Mouse (Mus musculus): ENCODE results near the gene Inha.

Inha gene

DNA sequence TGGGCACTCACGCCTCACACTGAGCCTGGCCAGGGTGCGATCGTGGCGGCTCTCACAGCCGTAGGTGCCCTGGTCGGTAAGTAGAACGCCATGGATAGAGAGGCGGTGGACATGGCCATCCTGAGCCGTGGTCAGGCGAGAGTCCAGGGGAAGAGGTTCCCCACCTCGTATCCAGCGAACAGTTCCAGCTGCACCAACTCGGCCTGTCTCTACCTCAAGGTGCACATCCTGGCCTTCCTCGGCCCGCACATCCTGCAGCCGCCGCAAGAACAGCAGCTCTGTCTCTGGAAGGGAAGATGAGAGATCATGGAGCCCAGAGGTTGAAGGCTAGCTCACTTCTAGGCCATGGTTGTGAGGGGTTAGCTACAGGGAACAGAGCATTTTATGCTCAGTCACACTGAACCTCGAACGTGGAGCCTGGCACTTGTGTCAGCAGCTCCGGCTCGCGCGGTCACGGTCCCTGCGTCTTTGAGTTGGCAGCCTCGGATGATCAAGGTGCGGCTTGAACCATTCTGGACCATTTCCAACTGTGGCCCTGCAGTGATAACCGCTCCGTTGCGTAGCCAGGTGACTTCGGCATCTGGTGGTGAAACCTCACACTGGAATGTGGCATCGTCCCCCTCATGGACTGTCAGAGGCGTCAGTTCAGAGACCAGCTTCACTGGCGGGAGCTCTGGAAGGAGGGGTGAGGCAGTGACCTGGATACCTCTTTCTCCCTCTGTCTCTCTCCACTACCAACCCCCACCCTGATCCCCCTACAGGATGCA, 15.9 kb upstream of the Inha start:
- no peak for DNase-seq (ENCODE audit: low read depth, low spot score)

DNA sequence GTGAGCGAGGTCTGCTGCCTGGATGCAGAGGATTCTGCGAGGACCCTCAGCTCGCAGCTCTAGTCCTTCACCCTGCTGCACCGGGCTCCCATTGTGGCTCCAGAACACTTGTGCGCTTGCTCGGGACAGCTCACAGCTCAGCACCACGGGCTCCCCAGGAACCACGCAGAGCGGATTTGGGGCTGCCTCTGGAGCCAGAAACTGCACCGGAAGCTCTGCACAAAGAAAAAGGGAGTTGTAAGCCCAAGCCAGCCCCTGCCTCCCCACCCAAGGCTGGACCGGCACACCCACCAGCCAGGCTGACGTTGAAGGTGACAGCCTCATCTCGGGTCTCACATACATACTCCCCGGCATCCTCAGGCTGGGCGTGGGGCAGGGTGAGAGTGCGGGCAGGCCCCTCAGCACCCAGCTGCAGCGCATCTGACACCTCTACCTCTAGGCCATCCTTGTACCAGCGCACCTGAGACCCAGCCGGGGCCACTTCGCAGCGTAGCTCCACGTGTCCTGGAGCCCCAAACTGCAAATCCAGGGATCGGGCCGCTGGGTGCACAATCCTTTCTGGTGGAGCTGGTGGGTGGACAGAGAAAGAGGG, 14.2 kb upstream of the Inha start:
- peak; percentile 54 for DNase-seq (ENCODE audit: low read depth, low spot score)

DNA sequence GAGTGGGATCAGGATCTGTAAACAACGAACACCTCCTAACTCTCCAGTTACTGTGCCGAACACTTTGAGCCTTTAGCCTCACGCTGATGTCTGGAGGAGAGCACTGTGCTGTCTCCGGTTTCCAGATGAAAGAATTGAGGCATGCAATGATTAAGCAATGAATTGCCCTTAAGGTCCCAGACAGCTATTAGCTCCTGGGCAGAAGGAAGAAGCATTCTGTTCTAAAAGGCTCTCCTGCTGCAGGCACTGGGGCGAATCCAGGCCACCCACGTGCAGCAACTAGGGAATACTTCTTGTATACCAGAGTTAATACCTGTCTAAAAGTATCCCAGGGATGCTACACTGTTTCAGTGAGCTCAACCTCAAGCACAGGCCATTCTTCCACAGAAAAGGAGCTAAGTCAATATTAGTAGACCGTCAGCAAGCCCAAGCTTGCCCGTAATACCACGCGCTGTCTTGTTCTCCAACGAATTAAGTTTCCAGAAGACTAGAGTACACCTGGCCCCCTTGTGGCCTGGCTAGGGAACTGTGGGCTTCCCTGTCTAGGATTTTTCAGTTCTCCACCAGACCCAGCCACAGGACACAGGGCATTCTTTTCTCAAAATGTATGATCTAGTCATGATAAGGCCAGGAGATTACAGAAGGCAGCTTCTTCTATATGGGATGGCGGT, 11.9 kb upstream of the Inha start:
- peak; percentile 81 for DNase-seq (ENCODE audit: low read depth, low spot score)

DNA sequence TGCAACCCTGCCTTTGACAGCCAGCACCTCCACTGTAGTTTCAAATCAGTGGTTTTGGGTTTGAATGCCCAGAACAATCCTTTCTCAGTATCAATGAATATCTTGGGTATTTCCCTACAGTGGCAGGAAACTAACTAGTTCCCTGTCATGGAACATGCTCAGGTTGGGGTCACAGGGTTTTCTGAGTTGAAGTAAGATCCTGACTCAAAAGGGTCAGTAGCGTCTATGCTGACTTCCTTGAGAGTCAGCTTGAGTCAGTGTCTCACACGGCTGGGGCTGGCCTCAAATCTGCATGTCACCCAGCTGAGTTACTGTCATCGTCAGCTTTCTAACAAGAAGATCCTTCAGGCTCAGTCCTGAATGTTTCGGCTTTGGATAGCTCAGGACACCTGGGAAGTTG, 8.0 kb upstream of the Inha start:
- no peak for DNase-seq (ENCODE audit: low read depth, low spot score)

DNA sequence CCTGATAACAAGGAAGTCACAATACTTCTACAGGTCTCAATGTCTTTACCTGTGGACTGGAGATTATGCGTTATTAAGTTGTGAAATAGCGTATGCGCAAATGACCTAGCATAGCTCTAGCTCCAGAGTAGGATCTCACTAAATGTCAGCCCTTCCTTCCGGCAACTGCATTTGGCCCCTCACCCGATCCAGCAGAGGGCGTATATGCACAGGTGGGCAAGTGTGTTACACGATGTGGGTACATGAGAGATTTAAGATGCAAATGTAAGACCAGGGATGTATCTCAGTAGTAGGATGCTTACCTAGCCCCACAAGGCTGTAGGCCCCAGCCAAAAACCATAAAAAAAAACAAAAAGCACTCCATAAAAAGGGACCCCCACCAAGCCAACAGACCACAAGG, 7.4 kb upstream of the Inha start:
- DNase-seq (ENCODE audit: low read depth, low spot score), result peak; percentile 76

DNA sequence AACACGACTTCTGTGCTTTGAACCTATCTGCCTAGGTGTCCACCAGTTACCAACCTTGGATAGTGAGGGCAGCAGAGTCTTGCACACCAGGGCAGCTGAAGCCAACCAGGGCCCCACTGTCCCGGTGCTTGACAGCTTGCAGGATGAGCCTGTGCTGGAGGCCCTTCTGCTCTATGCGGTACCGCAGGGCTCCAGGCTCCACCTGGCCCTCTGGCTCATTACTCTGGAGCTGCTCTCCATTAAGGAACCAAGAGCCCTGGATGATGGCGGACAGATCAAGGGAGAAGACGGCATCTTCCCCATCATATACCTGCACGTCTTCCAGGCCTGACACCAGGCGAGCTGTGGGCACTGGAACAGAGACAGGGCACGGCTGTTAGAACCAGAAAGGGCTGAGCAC, 5.0 kb upstream of the Inha start:
- no peak for DNase-seq (ENCODE audit: low read depth, low spot score)

DNA sequence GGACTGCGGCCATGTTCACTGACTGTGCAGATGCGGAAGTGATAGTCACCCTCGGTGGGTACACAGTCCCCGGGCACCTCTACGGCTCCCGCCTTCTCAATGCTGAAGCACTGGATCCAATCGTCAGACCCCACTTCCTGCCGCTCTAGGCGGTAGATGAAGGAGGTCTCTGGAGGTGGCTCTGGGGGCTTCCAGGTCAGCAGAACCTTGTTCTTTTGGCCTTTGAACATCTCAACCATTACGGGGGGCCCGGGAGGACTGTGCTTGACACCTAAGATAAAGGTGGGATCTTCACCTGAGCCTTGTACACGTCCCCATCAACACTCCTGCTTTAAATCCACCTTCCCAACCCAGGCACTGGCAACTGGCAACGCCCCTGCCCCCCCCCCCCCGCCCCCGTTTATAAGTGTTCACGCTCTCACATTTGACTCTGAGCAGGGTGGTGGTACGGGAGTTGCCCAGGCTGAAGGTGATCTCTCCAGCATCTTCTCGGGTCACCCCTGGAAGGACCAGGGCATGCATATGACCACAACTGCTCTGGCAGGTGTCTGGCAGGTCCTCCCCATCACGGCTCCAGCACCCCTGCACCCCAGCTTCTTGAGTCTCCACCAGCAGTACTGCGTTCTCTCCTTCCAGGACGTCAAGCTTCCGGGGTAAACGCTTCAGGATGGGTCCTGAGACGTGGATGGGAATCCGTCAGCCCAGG, 3.8 kb upstream of the Inha start:
- no peak for DNase-seq (ENCODE audit: low read depth, low spot score)

DNA sequence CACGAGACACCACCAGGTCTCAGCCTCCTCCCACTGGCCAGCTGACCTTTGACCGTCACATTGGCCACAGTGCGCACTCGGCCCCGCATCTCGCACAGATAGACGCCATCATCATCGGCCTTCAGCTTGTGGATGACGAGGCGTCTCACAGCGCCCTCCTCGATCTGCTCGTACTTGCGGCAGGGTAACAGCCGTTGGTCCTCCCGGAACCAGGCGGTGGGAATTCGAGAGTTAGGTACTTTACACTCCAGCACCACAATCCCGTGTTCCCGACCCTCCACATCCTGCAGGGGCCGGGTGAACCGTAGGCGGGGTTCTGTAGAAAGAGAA, 3.3 kb upstream of the Inha start:
- peak; percentile 55 for DNase-seq (ENCODE audit: low read depth, low spot score)

DNA sequence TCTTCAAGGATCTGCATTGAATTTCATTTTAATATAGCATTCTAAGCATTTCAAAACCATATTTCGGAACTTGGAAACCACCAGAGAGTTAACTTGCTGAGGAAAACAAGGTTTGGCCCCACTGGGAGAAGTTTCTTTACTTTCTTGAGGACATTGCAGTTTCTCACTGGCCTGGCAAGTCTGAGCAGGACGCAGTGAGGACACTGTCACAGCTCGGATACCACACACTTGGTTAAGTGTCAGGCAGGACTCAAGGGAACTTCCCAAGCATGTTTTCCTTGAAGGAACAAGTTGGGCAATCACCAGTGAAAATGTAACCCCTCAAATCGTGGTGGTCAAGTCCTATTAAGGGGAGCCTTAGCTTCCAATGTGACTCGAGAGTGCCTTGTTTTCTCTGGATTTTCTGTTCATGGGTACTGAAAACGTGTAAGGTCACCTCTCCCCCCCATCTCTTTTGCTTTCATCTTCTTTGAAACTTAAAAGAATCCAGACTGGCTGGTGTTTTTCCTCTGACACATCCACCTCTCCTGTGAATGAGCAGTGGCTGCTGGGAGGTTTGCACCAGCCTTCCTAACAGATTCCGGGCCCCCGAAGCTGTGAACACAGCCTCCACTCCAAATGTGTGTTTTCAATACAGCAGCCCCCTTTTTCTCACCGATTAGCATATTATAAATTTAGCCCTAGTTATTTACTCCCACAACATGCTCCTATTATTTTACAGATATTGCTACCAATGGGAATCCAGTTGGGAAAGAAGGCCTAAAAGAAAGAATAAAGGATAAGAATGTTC, 2.4 kb upstream of the Inha start:
- DNase-seq (ENCODE audit: low read depth, low spot score), result no peak

DNA sequence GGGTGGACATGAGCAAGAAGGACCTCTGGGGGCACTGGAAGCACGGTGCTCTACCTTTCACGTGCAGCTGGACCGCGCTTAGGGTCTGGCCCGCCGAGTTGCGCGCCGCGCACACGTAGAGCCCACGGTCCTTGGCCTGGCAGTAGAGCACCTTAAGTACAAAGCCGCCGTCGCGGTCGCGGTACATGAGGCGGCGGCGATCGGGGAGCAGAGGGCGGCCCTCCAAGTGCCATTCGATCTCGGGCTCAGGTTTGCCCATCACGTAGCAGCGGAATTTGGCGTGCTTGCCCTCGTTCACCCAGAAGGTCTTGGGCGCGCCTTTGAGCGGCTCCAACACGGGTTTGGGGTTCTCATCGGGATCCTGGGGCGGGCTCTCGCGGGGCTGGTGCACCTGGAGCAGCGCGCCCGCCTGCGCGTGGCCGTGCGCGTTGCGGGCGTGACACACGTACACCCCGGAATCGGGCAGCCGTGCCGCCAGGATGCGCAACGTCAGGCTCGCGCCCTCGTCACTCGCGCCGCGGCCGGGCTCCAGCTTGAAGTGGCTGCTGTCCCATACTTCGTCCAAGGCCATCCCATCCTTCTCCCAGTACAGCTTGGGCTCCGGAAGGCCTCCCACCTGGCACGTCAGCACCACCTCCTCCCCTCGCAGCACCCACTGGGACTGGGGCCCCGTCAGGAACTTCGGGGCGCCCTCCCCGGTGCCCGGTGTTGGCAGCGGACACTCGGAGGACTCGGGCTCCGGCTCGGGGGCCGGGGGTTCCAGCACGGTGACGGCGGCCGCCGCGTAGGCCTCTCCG, 1.5 kb upstream of the Inha start:
- peak; percentile 58 for DNase-seq (ENCODE audit: low read depth, low spot score)

DNA sequence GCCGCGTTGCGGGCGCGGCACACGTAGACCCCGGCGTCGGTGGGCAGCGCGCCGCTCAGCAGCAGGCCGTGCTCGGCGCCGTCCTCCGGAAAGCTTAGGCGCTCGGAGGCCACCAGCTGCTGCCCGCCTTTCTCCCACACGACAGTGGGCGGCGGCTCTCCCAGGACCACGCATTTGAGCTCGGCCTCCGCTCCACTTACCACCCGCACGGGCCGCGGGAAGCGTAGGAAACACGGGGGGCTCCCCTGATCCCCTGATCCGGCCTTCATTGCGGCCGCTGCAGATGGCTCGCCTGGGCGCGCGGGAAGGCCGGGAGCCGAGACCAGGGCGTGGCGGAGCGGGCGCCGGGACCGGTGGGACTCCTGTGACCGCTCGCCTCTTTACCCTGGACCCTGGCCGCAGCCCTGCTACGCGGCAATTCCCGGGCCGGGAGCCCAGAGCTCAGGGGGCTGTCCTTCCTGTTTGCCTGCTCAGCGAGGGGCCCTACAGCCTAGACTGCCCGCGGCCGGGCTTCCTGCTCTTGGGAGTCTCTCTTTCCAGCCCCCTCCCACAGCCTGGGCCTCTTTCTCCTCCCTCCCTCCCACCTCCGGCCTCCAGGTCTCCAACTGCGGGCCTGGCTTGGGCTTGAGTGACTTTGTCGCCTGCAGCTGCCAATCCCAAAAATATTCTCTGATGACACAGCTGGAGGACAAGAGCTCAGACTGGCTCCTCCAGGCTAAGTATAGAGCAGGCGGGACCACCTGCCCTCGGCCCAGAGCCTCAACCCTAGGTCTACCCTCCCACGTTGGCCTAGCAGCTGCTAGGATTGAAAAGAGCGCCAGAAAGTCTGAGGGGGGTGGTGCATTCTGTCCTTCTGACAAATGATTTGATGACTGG, 683 bp upstream of the Inha start, which contains the start of gene Obsl1:
Gene Obsl1 (minus strand): TSS at position 497 of the 876 bp plus-strand sequence.
- DNase-seq (ENCODE audit: low read depth, low spot score), result peak; percentile 70

DNA sequence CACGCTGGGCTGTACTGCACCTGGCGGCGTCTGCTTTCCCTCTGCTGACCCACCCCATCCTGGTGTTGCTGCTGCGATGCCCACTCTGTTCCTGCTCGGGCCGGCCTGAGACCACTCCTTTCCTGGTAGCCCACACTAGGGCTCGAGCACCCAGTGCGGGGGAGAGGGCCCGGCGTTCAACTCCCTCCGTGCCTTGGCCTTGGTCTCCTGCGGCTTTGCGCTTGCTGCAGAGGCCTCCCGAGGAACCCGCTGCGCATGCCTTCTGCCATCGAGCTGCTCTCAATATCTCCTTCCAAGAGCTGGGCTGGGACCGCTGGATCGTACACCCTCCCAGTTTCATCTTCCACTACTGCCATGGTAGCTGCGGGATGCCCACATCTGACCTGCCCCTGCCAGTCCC, 2.7 kb downstream of the Inha start:
- DNase-seq (ENCODE audit: low read depth, low spot score), result no peak

DNA sequence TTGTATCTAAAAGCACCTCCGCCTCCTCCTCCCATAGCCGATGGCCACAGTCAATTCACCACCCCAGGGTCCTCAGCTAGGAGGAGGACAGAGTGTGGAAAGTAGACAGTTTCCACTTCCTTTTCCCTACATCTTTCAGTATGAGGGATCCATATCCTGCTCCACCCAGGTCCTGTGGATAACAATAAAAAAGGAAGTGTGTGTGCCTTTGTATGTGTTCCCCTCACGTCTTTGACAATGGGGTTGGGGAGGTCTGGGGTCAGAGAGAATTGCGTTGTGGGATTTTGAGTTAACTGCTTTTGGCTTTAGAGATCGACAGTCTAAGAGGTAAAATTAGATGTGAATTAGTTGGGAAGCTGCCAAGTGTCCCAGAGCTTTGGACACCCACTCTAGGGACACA, 3.3 kb downstream of the Inha start:
- DNase-seq (ENCODE audit: low read depth, low spot score), result peak; percentile 67

DNA sequence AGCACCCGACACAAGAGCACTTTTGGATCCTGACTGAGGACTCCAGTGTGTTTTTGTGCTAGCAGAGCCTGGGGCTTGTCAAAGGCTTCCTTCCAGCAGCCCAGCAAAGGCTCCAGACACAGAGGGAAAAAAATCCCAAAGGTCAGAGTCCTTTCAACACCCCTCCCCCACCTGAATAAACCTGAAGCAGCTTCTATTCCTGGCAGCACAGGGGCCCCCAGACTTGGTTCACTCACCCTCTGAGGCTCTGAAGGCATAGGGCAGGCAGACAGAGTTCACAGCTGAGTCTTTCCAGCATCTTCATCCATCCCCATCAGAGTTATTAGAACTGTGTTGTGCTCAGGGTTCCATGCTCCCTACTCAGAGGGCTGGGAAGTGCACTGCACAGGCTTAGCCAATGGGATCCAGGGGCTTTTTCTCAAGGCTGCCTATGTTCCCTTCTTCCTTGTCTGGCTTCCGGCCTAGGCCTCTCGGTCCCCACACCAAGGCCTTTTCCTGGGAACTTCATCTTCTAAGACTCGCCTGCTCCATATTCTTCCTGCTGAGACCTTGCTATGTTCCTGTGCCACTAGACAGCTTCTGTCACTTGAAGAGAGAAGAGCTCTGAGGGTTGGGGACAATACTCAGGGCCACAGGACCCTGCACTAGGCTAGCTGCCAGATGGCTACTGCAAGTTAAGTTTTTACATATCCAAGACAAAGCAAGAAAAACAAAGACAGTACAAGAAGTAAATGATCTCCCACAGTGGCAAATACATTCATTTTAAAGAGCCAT, 4.7 kb downstream of the Inha start:
- DNase-seq (ENCODE audit: low read depth, low spot score), result peak; percentile 84

DNA sequence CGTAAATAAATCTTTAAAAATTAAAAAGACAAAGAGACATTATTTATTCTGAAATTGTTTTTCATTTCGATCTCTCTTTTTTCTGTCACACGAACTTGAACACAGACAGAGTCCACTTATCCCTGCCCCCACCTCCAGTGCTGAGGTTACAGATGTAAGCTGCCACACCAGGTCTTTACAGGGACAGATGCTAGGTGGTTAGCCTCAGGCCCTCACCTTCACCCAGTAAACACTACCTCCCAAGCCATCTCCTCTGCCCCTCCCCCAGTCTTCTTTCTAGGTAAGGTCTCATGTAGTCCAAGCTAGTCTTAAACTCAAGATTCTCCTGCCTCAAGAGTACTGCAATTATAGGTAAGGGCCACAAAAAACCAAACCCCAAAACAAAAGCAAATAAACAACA, 5.7 kb downstream of the Inha start:
- DNase-seq (ENCODE audit: low read depth, low spot score), result peak; percentile 64

DNA sequence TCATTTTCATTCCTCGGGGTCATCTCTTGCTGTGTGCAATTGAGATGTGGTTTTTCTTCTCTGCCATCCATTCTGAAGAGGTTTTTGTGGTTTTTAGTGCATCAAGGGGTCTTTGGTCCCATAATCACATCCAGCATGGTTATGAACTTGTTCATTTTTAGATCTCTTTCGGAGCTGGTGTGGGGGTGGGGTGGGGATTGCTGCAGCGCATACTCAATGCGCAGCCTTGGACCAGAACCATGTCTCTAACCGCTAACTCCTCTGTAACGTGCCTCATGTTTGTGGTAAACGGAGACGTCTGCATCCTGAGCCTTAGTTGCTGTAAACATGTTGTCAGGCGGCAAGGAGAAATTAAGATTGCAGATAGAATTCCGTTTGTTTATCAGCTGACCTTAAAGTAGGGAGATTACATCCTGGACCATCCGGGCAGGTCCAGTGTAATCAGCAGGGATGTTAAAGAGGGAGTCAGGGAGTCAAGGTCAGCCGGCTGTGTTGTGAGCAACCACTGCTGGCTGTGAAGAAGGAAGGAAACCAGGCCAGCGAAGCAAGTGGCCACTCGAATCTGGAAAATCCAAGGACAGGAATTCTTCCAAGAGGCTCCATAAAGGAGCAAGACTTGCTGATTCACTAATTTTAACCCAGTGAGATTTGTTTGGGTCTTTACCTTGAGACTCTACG, 10.0 kb downstream of the Inha start:
- no peak for DNase-seq (ENCODE audit: low read depth, low spot score)

DNA sequence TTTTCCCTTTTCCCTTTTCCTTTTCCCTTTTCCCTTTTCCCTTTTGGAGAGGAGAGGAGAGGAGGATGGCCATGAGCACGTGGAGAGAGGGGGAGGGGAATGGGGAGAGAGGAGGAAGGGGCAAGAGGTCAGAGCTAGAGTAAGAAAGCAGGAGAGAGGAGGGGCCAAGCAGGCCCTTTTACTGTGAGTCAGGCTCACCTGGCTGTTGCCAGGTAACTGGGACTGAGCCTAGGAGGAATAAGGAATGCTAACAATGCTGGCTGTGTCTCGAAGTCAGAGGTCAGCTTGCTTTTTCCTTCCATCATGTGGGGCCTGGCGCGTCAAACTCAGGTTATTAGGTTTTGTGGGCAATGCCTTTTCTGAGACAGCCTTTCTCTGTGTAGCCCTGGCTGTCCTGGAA, 11.1 kb downstream of the Inha start:
- peak; percentile 96 for DNase-seq (ENCODE audit: low read depth, low spot score)

DNA sequence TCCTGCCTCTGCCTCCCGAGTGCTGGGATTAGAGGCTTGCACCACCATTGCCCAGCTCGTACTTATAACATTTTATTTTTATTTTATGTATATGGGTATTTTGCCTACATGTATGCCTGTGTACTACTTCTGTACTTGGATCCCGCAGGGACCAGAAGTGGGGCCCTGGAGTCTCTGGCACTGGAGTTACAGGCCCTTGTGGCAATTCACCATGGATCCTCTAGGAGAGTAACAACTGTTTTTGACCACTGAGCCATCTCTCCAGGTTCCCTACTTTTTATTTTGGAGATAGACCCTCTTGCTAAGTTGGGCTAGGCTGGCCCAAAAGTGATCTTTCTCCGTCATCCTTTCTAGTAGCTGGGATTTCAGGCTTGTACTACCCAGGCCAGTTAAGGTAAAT, 11.6 kb downstream of the Inha start:
- DNase-seq (ENCODE audit: low read depth, low spot score), result peak; percentile 61
